11 mouse cellular contexts compared by ENCODE assay signal in the genomic region with DNA sequence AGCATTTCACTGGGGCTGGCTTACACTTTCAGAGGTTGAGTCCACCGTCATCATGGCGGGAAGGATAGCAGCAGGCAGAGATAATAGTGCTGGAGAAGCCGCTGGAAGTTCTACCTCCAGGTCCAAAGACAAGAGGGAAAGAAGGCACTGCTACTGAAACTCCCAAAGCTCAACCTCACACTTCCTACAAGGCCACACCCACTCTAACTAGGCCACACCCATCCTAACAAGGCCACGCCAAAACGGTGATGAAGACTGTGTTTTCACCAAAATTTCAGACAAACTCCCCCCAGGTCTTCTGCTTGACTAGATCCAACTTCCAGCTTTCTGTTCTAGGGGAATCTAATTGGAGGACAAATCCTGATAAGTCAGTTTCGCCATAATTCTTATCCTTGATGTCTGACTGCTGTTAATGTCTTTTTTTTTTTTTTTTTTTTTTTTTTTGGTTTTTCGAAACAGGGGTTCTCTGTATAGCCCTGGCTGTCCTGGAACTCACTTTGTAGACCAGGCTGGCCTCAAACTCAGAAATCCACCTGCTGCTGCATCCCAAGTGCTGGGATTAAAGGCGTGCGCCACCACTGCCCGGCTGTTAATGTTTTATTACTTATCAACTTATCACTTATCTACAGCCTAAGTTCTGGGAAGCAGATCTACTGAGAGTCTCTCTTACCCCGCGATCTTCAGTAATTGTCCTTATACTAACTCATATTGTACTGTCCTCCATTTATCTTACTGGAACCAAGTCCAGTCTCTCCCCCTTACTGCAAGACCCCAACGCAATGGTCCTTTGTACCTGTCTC. TPM values are rescaled to one million over a fixed set of nuclear protein-coding genes. Genes with fewer than 3 reads are reported as not detected.
A peak's percentile ranks its signal among the peaks of the same experiment; 100 is the strongest.
DNase-seq lines count a peak whose midpoint lies in the region; ATAC-seq and TF ChIP-seq lines count a peak whose summit lies in the region.
"Had no signal": no experiment of that assay in that cellular context is flagged by ENCODE, and none has a peak within 500 bp of the region (broad histone marks: within the 10 kb centered on the region; RNA-seq: fewer than 3 reads in every experiment).

No protein-coding gene starts in this region.

- H3K4me3 ChIP-seq in kidney, postnatal 0 days (replicated peaks; ENCODE audit: low read depth, low read length): no peak overlapping the region
- no peak overlapping the region for H3K4me3 ChIP-seq in forebrain, embryonic 16.5 days (replicated peaks; ENCODE audit: low read length)

- no peak for ATAC-seq in kidney, postnatal 0 days (replicated peaks; ENCODE audit: low FRiP score, low read depth)
- ATAC-seq in forebrain, embryonic 16.5 days: 0 out of 2 replicates have a peak, but pooled peaks have one; percentile 3

- DNase-seq in cerebellum, adult 9-10 months: peak; percentile 28
- no peak for DNase-seq in cerebellum, postnatal 10 days
- DNase-seq in kidney, postnatal 0 days (ENCODE audit: low spot score): no peak
- DNase-seq in kidney, adult 18-20 months: no peak
- peak; percentile 26 for DNase-seq in naive thymus-derived CD4-positive, alpha-beta T cell, adult 2 months (ENCODE audit: low read depth)
- DNase-seq in testis, postnatal 10 days (ENCODE audit: low spot score): no peak
- no peak for DNase-seq in cerebellum, adult 11 months

- no peaks in the 10 kb centered on the region for H3K4me1 ChIP-seq in kidney, postnatal 0 days (replicated peaks; ENCODE audit: insufficient read depth, low read length)
- H3K4me1 ChIP-seq in forebrain, embryonic 16.5 days (replicated peaks; ENCODE audit: control insufficient read depth, insufficient read depth, low read length): peaks cover 8% of the 10 kb centered on the region

- no peak overlapping the region for H3K27ac ChIP-seq in kidney, postnatal 0 days
- H3K27ac ChIP-seq in forebrain, embryonic 16.5 days (ENCODE audit: low read length): no peak overlapping the region

- no peak for TF ChIP-seq CTCF in kidney, postnatal 0 days (IDR thresholded peaks at IDR 0.05; ENCODE audit: low read depth)

- no peak overlapping the region for H3K4me2 ChIP-seq in kidney, postnatal 0 days (ENCODE audit: low read length)
- H3K4me2 ChIP-seq in forebrain, embryonic 16.5 days (ENCODE audit: low read length): no peak overlapping the region

- H3K9me3 ChIP-seq in kidney, postnatal 0 days (replicated peaks; ENCODE audit: low read length): no peaks in the 10 kb centered on the region
- no peaks in the 10 kb centered on the region for H3K9me3 ChIP-seq in forebrain, embryonic 16.5 days (ENCODE audit: control insufficient read depth, low read length)

- H3K27me3 ChIP-seq in kidney, postnatal 0 days (ENCODE audit: insufficient read depth, low read length): no peaks in the 10 kb centered on the region
- no peaks in the 10 kb centered on the region for H3K27me3 ChIP-seq in forebrain, embryonic 16.5 days (replicated peaks; ENCODE audit: control insufficient read depth, insufficient read depth, low read length)

- H3K36me3 ChIP-seq in kidney, postnatal 0 days (ENCODE audit: insufficient read depth, low read length): peaks cover 11% of the 10 kb centered on the region; the same call in 1 of the 2 replicates
- H3K36me3 ChIP-seq in forebrain, embryonic 16.5 days (ENCODE audit: control insufficient read depth, insufficient read depth): peaks cover 5% of the 10 kb centered on the region

- WGBS in kidney, postnatal 0 days: 72% methylated on average over 13 of the region's 13 CpGs
- 76% methylated on average over 12 of the region's 13 CpGs for WGBS in forebrain, embryonic 16.5 days

- 0 out of 2 replicates have a peak overlapping the region, but pooled peaks have one; percentile 23 for H3K9ac ChIP-seq in kidney, postnatal 0 days (ENCODE audit: low read depth, low read length)
- no peak overlapping the region for H3K9ac ChIP-seq in forebrain, embryonic 16.5 days (replicated peaks; ENCODE audit: low read depth, low read length)

RNA-seq across cellular contexts. Expression of a gene that starts 0.7 kb away (rescaled TPM):
- polyA plus RNA-seq in kidney, postnatal 0 days (2015; fragmentation: Nextera tagmentation; extraction: Ambion mirVana): 19.0 and 19.4 TPM in 2 replicates
- polyA plus RNA-seq in forebrain, embryonic 16.5 days (2015; fragmentation: Nextera tagmentation; extraction: Ambion mirVana): 19.2 and 19.5 TPM in 2 replicates

RNA-seq across cellular contexts. Expression of a gene that starts 8.8 kb away (rescaled TPM):
- polyA plus RNA-seq in kidney, postnatal 0 days (2015; fragmentation: Nextera tagmentation; extraction: Ambion mirVana): 0.18 TPM in 1 of 2 replicates, not detected in the other
- polyA plus RNA-seq in forebrain, embryonic 16.5 days (2015; fragmentation: Nextera tagmentation; extraction: Ambion mirVana): not detected in 2 replicates
- polyA plus RNA-seq: lung, postnatal 0 days; neural tube, embryonic 11.5 days; stomach, embryonic 14.5 days had no signal

RNA-seq across cellular contexts. Expression of a gene that starts 30.5 kb away (rescaled TPM):
- polyA plus RNA-seq in kidney, postnatal 0 days (2015; fragmentation: Nextera tagmentation; extraction: Ambion mirVana): 0.71 and 0.89 TPM in 2 replicates
- polyA plus RNA-seq in forebrain, embryonic 16.5 days (2015; fragmentation: Nextera tagmentation; extraction: Ambion mirVana): 0.31 and 0.73 TPM in 2 replicates

RNA-seq across cellular contexts. Expression of a gene that starts 37.2 kb away (rescaled TPM):
- 19.4 and 20.5 TPM in 2 replicates for polyA plus RNA-seq in kidney, postnatal 0 days (2015; fragmentation: Nextera tagmentation; extraction: Ambion mirVana)
- polyA plus RNA-seq in forebrain, embryonic 16.5 days (2015; fragmentation: Nextera tagmentation; extraction: Ambion mirVana): 23.5 and 28.0 TPM in 2 replicates

Comparison
In these comparisons a context has a peak if more than half of its experiments do, and no peak if none do; other contexts are left out.
1. DNase-seq: peak in cerebellum, adult 9-10 months (single experiment) and naive thymus-derived CD4-positive, alpha-beta T cell, adult 2 months (single experiment); none in cerebellum, postnatal 10 days (0 of 2), kidney, postnatal 0 days (single experiment), kidney, adult 18-20 months (single experiment), testis, postnatal 10 days (single experiment) and cerebellum, adult 11 months (single experiment).